Mouse (Mus musculus) liver, embryonic 14.5 days (tissue): Measurements from ENCODE around the gene Vac14. TPM values are rescaled to one million over a fixed set of nuclear protein-coding genes. Genes with fewer than 3 reads are reported as not detected.

Source experiments
- ATAC-seq: fragments of 200-750 bp; cut with Nextera tagmentation; 2 replicates; pipeline ENCODE4 v1.8.0; 2017; ENCODE audit warnings: moderate number of reproducible peaks, mild to moderate bottlenecking, moderate library complexity; ENCODE audit not compliant: insufficient read depth
- DNase-seq, 3 experiments: peaks; one replicate each; pipeline ENCODE4 v3.0.0-alpha.2; 2012 to 2013; ENCODE audit warnings: low read depth in 3 of 3, low spot score in 3 of 3
- H3K27ac ChIP-seq: fragments of 300-500 bp; sonication (generic); 2 replicates; pipeline ENCODE4 v1.5.1; 2014; ENCODE audit warnings: moderate library complexity, mild to moderate bottlenecking, control low read depth, inconsistent platforms
- H3K27me3 ChIP-seq: fragments of 300-500 bp; sonication (generic); 2 replicates; pipeline ENCODE4 v1.6.1; 2014; ENCODE audit warnings: mild to moderate bottlenecking, low read length, moderate library complexity; ENCODE audit not compliant: control insufficient read depth, insufficient read depth
- H3K36me3 ChIP-seq: fragments of 300-500 bp; sonication (generic); replicated peaks from 2 replicates; pipeline ENCODE4 v1.6.1; 2014; ENCODE audit warnings: low read depth; ENCODE audit not compliant: control insufficient read depth, insufficient read depth
- H3K4me1 ChIP-seq, 2 experiments: fragments of 200-500 bp in 1 of 2; fragments of 300-500 bp in 1 of 2; sonication (generic) in 1 of 2; replicated peaks; 2 replicates each; pipeline ENCODE4 v1.6.1; 2012 to 2014; ENCODE audit warnings: antibody characterized with exemption in 1 of 2, inconsistent platforms in 1 of 2, low read length in 1 of 2; ENCODE audit not compliant: control insufficient read depth in 2 of 2, insufficient read depth in 2 of 2
- H3K4me2 ChIP-seq: fragments of 300-500 bp; sonication (generic); 2 replicates; pipeline ENCODE4 v1.6.1; 2014; ENCODE audit warnings: low read depth, mild to moderate bottlenecking, control low read depth, moderate library complexity
- H3K4me3 ChIP-seq, 2 experiments: fragments of 200-500 bp in 1 of 2; fragments of 300-500 bp in 1 of 2; sonication (generic) in 1 of 2; 2 replicates each; pipeline ENCODE4 v1.5.1; 2012 to 2014; ENCODE audit warnings: low read depth in 2 of 2, low read length in 2 of 2, mild to moderate bottlenecking in 2 of 2, control low read depth in 1 of 2, inconsistent platforms in 1 of 2, moderate library complexity in 1 of 2; ENCODE audit not compliant: insufficient read depth in 1 of 2
- H3K9ac ChIP-seq: fragments of 300-500 bp; sonication (generic); replicated peaks from 2 replicates; pipeline ENCODE4 v1.6.1; 2014; ENCODE audit warnings: mild to moderate bottlenecking, control low read depth, moderate library complexity
- H3K9me3 ChIP-seq: fragments of 300-500 bp; sonication (generic); 2 replicates; pipeline ENCODE4 v1.6.1; 2016; ENCODE audit warnings: low read length, mixed read lengths; ENCODE audit not compliant: control insufficient read depth
- CTCF ChIP-seq: IDR thresholded peaks from 2 replicates; pipeline ENCODE4 v1.5.1; 2016; ENCODE audit warnings: antibody characterized with exemption, low read depth, control low read depth
- EP300 ChIP-seq: IDR thresholded peaks from 2 replicates; pipeline ENCODE4 v1.6.1; 2016; ENCODE audit warnings: antibody characterized with exemption, low read depth
- WGBS: fragments of 180-500 bp; shearing (Covaris S2); extraction: QIAGEN DNeasy Blood & Tissue Kit; methylation state at CpG from one replicate; pipeline ENCODE4 v1.1.7; 2014; ENCODE audit not compliant: insufficient replicate concordance; 5-methylcytosine and 5-hydroxymethylcytosine counted together
- polyA plus RNA-seq, 2 experiments: library from polyadenylated mRNA; depleted of rRNA in 1 of 2; stranded (reverse) in 1 of 2; unstranded in 1 of 2; fragments of >200 nt; fragmentation: Nextera tagmentation in 1 of 2; extraction: Ambion mirVana in 1 of 2; gene quantifications; 2 replicates each; pipeline versions ENCODE4 v1.2.1 to v1.2.3; 2012 to 2014

The Vac14 gene
- polyA plus RNA-seq, 2 experiments = 11.2 to 14.8 TPM

- no peak overlapping the region for H3K4me3 ChIP-seq
- H3K4me2 ChIP-seq = no peak overlapping the region
- H3K4me1 ChIP-seq = no peaks in the 10 kb centered on the region
- ATAC-seq = no peak
- no peak for TF ChIP-seq EP300
- TF ChIP-seq CTCF = peak; percentile 85
- no peak overlapping the region for H3K9ac ChIP-seq
- H3K9me3 ChIP-seq = no peaks in the 10 kb centered on the region
- H3K36me3 ChIP-seq = no peaks in the 10 kb centered on the region; the same call in none of the 2 replicates
- no peaks in the 10 kb centered on the region for H3K27me3 ChIP-seq
- WGBS = 39% methylated on average over 6 of the region's 6 CpGs
- no peak overlapping the region for H3K27ac ChIP-seq
- no peak for DNase-seq
These were observed 27.7 kb downstream of the Vac14 start for GRCm38 (mm10) chr8:110646064-110646463.

- Histone ChIP-seq H3K4me2 (no peak overlapping the region), H3K36me3 (no peaks in the 10 kb centered on the region; the same call in none of the 2 replicates), H3K27me3 (no peaks in the 10 kb centered on the region), H3K4me1 (no peaks in the 10 kb centered on the region), H3K9ac (no peak overlapping the region), H3K4me3 (no peak overlapping the region), H3K9me3 (no peaks in the 10 kb centered on the region), H3K27ac (no peak overlapping the region)
- whole genome bisulfite sequencing = 87% methylated on average over 3 of the region's 3 CpGs
- ATAC-seq = no peak
- no peak for DNase-seq
- TF ChIP-seq CTCF (no peak), EP300 (no peak)
These were observed 30.2 kb downstream of the Vac14 start for GRCm38 (mm10) chr8:110648577-110648976.

DNA sequence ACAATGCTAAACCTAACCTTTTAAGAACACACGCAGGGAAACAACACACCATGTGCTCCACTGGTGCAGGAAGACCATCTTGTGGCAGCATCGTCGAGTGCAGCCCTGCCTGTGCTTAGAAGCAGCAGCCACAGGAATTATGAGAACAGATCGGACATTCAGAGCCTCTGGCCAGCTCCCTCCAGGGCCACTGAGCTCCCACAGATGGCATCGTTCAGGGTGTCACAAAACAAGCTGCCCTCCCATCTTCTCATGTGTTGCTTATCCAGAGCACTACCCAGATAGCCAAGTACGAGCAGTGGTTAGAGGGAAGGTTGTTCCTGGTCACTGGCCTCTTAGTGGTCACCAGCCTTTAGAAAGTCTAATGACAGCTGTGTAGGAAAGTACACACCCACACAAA, 30.9 kb downstream of the Vac14 start:
- ATAC-seq = no peak

DNA sequence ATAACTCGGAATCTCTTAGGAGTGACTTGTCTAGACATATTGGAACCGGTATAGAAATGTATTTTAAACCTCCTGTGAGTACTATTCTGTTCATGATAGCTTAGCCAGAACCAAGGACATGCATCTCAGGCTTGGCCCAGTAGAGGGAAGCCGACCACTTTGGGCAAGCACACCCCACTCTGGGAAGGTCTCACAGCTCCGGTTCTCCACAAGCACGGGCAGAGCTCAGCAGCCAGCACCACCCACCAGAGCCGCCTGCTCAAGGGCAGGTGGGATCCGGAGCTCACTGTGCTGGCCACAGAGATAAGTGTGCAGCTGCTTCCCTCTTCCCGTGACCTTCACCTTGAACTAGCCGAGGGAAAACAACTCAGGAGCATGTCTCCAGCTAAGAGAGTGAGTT, 32.5 kb downstream of the Vac14 start:
- Histone ChIP-seq H3K27me3 (no peaks in the 10 kb centered on the region), H3K4me1 (no peaks in the 10 kb centered on the region), H3K4me3 (no peak overlapping the region), H3K36me3 (no peaks in the 10 kb centered on the region; the same call in none of the 2 replicates), H3K27ac (no peak overlapping the region), H3K9ac (no peak overlapping the region), H3K9me3 (no peaks in the 10 kb centered on the region), H3K4me2 (no peak overlapping the region)
- no peak for TF ChIP-seq EP300
- ATAC-seq = no peak
- DNase-seq = no peak
- WGBS = 69% methylated on average over 9 of the region's 9 CpGs

More for the DNA sequence above, 30.9 kb downstream of the Vac14 start:
- Histone ChIP-seq H3K27ac (no peak overlapping the region), H3K4me1 (no peaks in the 10 kb centered on the region), H3K4me3 (no peak overlapping the region), H3K36me3 (no peaks in the 10 kb centered on the region; the same call in none of the 2 replicates), H3K27me3 (no peaks in the 10 kb centered on the region), H3K9me3 (no peaks in the 10 kb centered on the region), H3K9ac (no peak overlapping the region), H3K4me2 (no peak overlapping the region)
- 72% methylated on average over 6 of the region's 6 CpGs for WGBS
- DNase-seq = no peak
- TF ChIP-seq EP300 = no peak
- no peak for TF ChIP-seq CTCF

DNA sequence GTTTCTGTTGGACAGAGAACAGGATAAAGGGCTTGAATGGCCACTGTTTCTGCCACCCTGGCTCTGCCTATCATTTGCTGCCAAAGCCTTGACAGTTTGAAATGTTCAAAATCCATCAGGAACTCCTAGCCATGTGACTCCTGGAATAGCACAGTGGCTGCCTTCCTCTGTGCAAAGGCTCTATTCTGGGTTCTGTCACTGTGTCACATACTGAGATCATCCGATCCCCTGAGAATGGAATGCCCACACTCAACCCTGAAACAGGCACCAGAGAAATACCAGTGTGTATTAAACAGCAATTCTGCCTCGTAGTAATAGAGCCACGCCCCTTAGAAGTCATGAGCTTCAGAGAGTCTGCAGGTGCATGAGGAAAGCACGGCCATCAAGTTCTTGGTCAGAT, 33.5 kb downstream of the Vac14 start:
- WGBS = 67% methylated on average over 4 of the region's 4 CpGs
- no peaks in the 10 kb centered on the region for H3K9me3 ChIP-seq
- H3K36me3 ChIP-seq = no peaks in the 10 kb centered on the region; the same call in none of the 2 replicates
- H3K4me2 ChIP-seq = no peak overlapping the region
- no peaks in the 10 kb centered on the region for H3K4me1 ChIP-seq
- H3K27me3 ChIP-seq = no peaks in the 10 kb centered on the region
- H3K27ac ChIP-seq = no peak overlapping the region
- ATAC-seq (no peak), DNase-seq (no peak)
- no peak overlapping the region for H3K4me3 ChIP-seq
- no peak overlapping the region for H3K9ac ChIP-seq
- TF ChIP-seq EP300 (no peak), CTCF (no peak)
